Mouse (Mus musculus) spleen, postnatal 0 days (tissue): Measurements from ENCODE around the gene Gm20931. TPM values are rescaled to one million over a fixed set of nuclear protein-coding genes. Genes with fewer than 3 reads are reported as not detected.

Source experiments
- polyA plus RNA-seq: library from polyadenylated mRNA; unstranded; fragments of >200 nt; fragmentation: Nextera tagmentation; extraction: Ambion mirVana; gene quantifications from 2 replicates; pipeline ENCODE4 v1.2.1, GENCODE M21; 2015

Gene Gm20931
- not detected in 2 replicates for polyA plus RNA-seq

GRCm38 (mm10) chrY:55213420-55213819 lies at the start of gene Gm20931:
Gm20931 (plus strand) TSS chrY:55213720.

